Mouse (Mus musculus) liver, adult 2 months (tissue): ENCODE measurements at regions not wholly inside any gene's neighbourhood (a gene's known extent, or its start where the extent isn't known, plus 50 kb on each side); places are given as distances from the start of the nearest gene placed in this dataset.

Experiments
- DNase-seq: peaks from one replicate; pipeline ENCODE4 v3.0.0-alpha.2; 2011; ENCODE audit warnings: low read depth, low spot score; ENCODE audit errors: extremely low read depth
- H3K27ac ChIP-seq: fragments of 200-500 bp; replicated peaks from 2 replicates; pipeline ENCODE4 v1.5.1; 2012; ENCODE audit warnings: low read depth, mild to moderate bottlenecking, control low read depth, inconsistent platforms, low read length; ENCODE audit not compliant: insufficient read depth
- H3K27me3 ChIP-seq: fragments of 200-500 bp; 2 replicates; pipeline ENCODE4 v1.6.1; 2012; ENCODE audit warnings: mild to moderate bottlenecking, moderate library complexity, low read length, inconsistent platforms; ENCODE audit not compliant: control insufficient read depth, insufficient read depth
- H3K36me3 ChIP-seq: fragments of 200-500 bp; 2 replicates; pipeline ENCODE4 v1.6.1; 2012; ENCODE audit warnings: low read length, inconsistent platforms; ENCODE audit not compliant: control insufficient read depth, insufficient read depth
- H3K4me1 ChIP-seq: fragments of 200-500 bp; 2 replicates; pipeline ENCODE4 v1.6.1; 2011; ENCODE audit warnings: low read length; ENCODE audit not compliant: control insufficient read depth, insufficient read depth
- H3K4me3 ChIP-seq: fragments of 200-500 bp; 2 replicates; pipeline ENCODE4 v1.5.1; 2011; ENCODE audit warnings: low read depth, mild to moderate bottlenecking, control low read depth, low read length, moderate library complexity; ENCODE audit not compliant: insufficient read depth
- H3K79me2 ChIP-seq: fragments of 200-500 bp; 2 replicates; pipeline ENCODE4 v1.6.1; 2012; ENCODE audit warnings: inconsistent platforms, mild to moderate bottlenecking, low read length, moderate library complexity; ENCODE audit not compliant: control insufficient read depth, insufficient read depth
- H3K9ac ChIP-seq: fragments of 200-500 bp; 2 replicates; pipeline ENCODE4 v1.6.1; 2012; ENCODE audit warnings: low read depth, mild to moderate bottlenecking, control low read depth, inconsistent platforms, low read length
- CTCF ChIP-seq: fragments of 200-500 bp; IDR thresholded peaks from 2 replicates; pipeline ENCODE4 v1.5.1; 2011; ENCODE audit warnings: low read depth, low read length, control low read depth
- POLR2A ChIP-seq: fragments of 200-500 bp; IDR thresholded peaks from 2 replicates; pipeline ENCODE4 v1.6.1; 2011; ENCODE audit warnings: low read length, control low read depth; ENCODE audit not compliant: insufficient read depth; ENCODE audit errors: extremely low read depth
- WGBS: fragments of 180-500 bp; shearing (Covaris S2); methylation state at CpG from one replicate; pipeline ENCODE4 v1.1.7; 2018; 5-methylcytosine and 5-hydroxymethylcytosine counted together

- no peaks in the 10 kb centered on the region for H3K4me1 ChIP-seq
- H3K27me3 ChIP-seq, result no peaks in the 10 kb centered on the region
- H3K27ac ChIP-seq, result no peak overlapping the region
- no peak overlapping the region for H3K4me3 ChIP-seq
- H3K9ac ChIP-seq, result no peak overlapping the region
- H3K79me2 ChIP-seq, result no peaks in the 10 kb centered on the region
- DNase-seq, result no peak
- no peaks in the 10 kb centered on the region for H3K36me3 ChIP-seq
- no peak for TF ChIP-seq POLR2A
- no peak for TF ChIP-seq CTCF
These were observed 509.7 kb upstream of the Fam174a start for GRCm38 (mm10) chr1:94803722-94804121.

DNA sequence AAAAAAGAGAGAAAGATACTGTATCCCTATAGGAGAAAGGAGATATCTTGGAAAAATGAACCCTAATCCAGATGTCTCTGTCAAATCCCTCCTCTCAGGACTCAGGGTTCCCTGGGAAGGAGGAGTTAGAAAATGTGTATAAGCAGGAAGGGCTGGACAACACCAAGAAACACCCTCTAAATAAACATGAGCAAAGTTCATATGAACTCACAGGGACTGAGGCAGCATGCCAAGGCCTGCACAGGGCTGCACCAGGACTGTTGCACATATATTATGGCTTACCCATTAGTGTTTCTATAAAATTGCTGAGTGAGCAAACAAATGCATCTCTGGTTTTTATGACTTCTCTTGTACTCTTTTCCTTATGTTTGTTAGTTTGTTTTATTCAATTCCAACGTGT, 508.5 kb upstream of the Fam174a start:
- Histone ChIP-seq H3K4me3 (no peak overlapping the region), H3K4me1 (no peaks in the 10 kb centered on the region), H3K27ac (no peak overlapping the region), H3K27me3 (no peaks in the 10 kb centered on the region), H3K9ac (no peak overlapping the region), H3K79me2 (no peaks in the 10 kb centered on the region), H3K36me3 (no peaks in the 10 kb centered on the region)
- WGBS, result 58% methylated on average over 1 of the region's 1 CpGs
- DNase-seq, result peak; percentile 10
- TF ChIP-seq CTCF, result no peak
- no peak for TF ChIP-seq POLR2A

- TF ChIP-seq POLR2A (no peak), CTCF (no peak)
- Histone ChIP-seq H3K79me2 (no peaks in the 10 kb centered on the region), H3K4me1 (no peaks in the 10 kb centered on the region), H3K36me3 (no peaks in the 10 kb centered on the region), H3K27ac (no peak overlapping the region), H3K4me3 (no peak overlapping the region), H3K9ac (no peak overlapping the region), H3K27me3 (no peaks in the 10 kb centered on the region)
- DNase-seq, result no peak
These were observed 485.8 kb upstream of the Fam174a start for GRCm38 (mm10) chr1:94827628-94828027.

- Histone ChIP-seq H3K36me3 (no peaks in the 10 kb centered on the region), H3K4me1 (no peaks in the 10 kb centered on the region), H3K27me3 (no peaks in the 10 kb centered on the region), H3K27ac (no peak overlapping the region), H3K79me2 (no peaks in the 10 kb centered on the region), H3K4me3 (no peak overlapping the region), H3K9ac (no peak overlapping the region)
- 74% methylated on average over 4 of the region's 4 CpGs for WGBS
- DNase-seq, result no peak
- no peak for TF ChIP-seq CTCF
- TF ChIP-seq POLR2A, result no peak
These were observed 477.4 kb upstream of the Fam174a start for GRCm38 (mm10) chr1:94835982-94836381.

GRCm38 (mm10) chr1:94851522-94851921, 461.9 kb upstream of the Fam174a start:
- no peaks in the 10 kb centered on the region for H3K4me1 ChIP-seq
- TF ChIP-seq CTCF, result no peak
- no peak for TF ChIP-seq POLR2A
- no peak overlapping the region for H3K27ac ChIP-seq
- H3K36me3 ChIP-seq, result no peaks in the 10 kb centered on the region
- no peaks in the 10 kb centered on the region for H3K79me2 ChIP-seq
- DNase-seq, result no peak
- no peak overlapping the region for H3K4me3 ChIP-seq
- no peak overlapping the region for H3K9ac ChIP-seq
- WGBS, result 68% methylated on average over 1 of the region's 1 CpGs
- H3K27me3 ChIP-seq, result no peaks in the 10 kb centered on the region

DNA sequence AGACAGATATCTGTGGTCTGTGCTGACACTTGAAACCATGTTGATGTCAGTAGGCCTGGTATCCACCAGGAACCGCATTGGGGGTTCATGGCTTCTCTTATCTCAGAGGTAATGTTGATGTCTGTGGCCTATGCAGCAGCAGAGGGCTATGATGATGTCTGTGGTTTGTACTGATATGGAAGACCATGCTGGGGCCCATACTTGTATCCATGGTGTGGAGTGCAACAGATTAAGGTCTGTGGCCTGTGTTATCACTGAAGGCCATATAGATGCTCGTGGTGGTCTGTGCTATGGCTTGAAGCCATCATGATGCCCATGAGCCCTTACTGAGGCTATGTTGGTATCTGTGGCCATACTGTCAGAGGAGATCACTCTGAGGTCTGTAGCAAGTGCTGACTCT, 455.0 kb upstream of the Fam174a start:
- H3K9ac ChIP-seq, result no peak overlapping the region
- H3K4me1 ChIP-seq, result no peaks in the 10 kb centered on the region
- no peaks in the 10 kb centered on the region for H3K36me3 ChIP-seq
- H3K27ac ChIP-seq, result no peak overlapping the region
- TF ChIP-seq CTCF, result no peak
- no peak for TF ChIP-seq POLR2A
- H3K27me3 ChIP-seq, result no peaks in the 10 kb centered on the region
- 81% methylated on average over 2 of the region's 2 CpGs for WGBS
- H3K4me3 ChIP-seq, result no peak overlapping the region
- DNase-seq, result no peak
- no peaks in the 10 kb centered on the region for H3K79me2 ChIP-seq

DNA sequence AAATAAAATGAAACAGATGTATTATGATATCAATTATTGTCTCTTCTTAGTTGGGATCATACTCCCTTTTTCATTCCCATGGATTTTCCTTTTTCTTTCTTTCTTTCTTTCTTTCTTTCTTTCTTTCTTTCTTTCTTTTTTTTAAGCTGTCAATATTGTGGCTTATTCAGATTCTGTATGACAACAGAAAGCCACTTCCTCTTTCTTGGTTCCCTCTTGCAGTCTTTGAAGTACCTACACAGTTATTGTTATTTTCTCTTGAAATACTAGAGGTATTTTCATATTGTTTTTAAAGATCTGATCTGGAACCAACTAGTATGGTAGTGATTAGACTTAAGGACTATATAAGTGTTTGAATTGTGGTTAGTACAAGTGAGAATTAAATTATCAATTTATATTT, 444.6 kb upstream of the Fam174a start:
- Histone ChIP-seq H3K4me3 (no peak overlapping the region), H3K4me1 (no peaks in the 10 kb centered on the region), H3K9ac (no peak overlapping the region), H3K79me2 (no peaks in the 10 kb centered on the region), H3K27me3 (no peaks in the 10 kb centered on the region), H3K27ac (no peak overlapping the region), H3K36me3 (no peaks in the 10 kb centered on the region)
- no peak for DNase-seq
- TF ChIP-seq CTCF, result no peak
- no peak for TF ChIP-seq POLR2A
